Mouse (Mus musculus): ENCODE results near the gene Gm16368.
"Not testable (repeated sequence)": the region's sequence is repeated elsewhere in the genome, so short reads cannot be mapped to it uniquely, and the experiment has no call there.

Gene Gm16368

DNA sequence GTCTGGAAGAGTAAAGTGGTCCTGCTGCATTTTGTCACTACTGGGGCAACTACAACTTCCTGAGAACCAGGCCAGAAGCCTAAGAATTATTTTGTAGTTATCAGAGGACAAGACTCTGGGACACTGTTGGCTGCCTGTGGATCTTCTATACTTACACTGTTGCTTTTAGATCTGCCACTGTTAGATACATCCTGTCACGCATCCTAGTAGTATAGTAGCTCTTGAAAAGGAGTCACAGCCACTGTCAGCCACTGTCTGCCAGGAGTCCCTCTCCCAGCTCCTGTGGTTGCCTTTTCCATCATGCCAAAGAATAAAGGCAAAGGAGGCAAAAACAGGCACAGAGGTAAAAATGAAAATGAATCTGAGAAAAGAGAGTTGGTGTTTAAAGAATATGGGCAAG, at the start of gene Gm16368:
TSS of gene Gm16368 (plus strand) at position 301 of the 400 bp plus-strand sequence.
- not testable (repeated sequence) for DNase-seq (ENCODE audit: low read depth, low spot score)

DNA sequence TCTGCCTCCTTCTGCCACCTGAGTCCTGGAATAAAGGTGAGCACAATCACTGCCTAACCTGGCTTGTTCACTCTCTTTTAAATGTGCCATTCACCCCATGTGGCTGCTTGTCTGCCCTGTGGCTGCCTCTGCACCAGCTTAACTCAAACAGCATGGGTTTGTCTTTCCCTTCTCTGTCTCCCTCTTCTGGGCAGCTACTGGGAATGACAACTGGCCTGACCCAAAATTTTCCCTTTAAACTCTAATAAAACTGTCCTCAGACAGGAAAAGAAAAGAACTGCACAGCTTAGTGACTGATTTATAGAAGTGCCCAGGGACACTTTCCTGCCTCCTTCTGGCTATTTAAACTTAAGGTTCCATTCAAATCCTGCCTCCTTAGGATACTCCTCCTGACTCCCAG, 44.4 kb upstream of the Gm16368 start:
- DNase-seq (ENCODE audit: low read depth, low spot score) = peak; percentile 4

DNA sequence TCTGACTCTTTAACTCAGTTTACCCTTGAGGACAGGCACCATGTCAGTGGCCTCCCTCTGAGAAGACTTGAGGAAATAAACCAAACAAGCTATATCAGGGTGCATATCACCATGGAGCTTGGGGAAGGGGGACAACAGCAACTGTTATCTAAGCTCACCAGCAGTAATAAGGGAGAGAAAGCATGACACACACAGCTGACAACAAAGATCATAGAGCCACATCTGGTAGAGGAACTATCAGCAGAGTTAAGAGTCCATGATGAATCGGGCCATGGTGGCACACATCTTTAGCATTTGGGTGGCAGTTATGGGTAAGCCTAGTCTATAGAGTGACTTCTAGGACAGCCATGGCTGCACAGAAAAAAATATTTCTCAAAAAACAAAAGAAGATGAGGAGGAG, 43.8 kb upstream of the Gm16368 start:
- DNase-seq (ENCODE audit: low read depth, low spot score) = not testable (repeated sequence)

DNA sequence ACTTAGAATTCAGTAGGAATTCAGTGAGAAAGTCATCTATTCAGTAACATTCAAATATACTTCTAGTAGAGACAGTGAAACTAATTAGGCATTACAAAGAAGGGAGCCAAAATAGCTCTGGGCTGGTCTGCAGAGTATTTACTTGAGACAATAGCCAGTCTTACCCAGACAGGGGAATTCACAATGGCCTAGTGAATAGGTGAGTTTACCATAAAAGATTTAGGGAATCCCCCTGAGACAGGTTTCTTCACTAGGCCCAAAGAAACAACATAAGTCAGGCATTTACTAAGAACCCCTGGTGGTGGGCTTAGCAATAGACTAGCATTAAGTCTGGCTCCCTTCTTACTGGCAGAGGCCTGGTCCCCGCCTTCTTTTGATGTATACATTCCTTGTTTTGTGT, 38.3 kb upstream of the Gm16368 start:
- DNase-seq (ENCODE audit: low read depth, low spot score) = not testable (repeated sequence)

All from mesoderm, embryonic 11.5 days (tissue).